Mouse (Mus musculus) cerebellum, adult 8-10 months (tissue): ENCODE results near the gene Usp11.
"Not testable (repeated sequence)": the region's sequence is repeated elsewhere in the genome, so short reads cannot be mapped to it uniquely, and the experiment has no call there.

Source experiments
- DNase-seq: peaks from one replicate; pipeline ENCODE4 v3.0.0; 2022

Usp11 gene

GRCm38 (mm10) chrX:20703741-20704290 lies at the start of gene Usp11:
Usp11 (plus strand) TSS chrX:20703906.
- peak; percentile 29 for DNase-seq

- no peak for DNase-seq
Observed at GRCm38 (mm10) chrX:20657593-20657992, 46.1 kb upstream of the Usp11 start.

DNA sequence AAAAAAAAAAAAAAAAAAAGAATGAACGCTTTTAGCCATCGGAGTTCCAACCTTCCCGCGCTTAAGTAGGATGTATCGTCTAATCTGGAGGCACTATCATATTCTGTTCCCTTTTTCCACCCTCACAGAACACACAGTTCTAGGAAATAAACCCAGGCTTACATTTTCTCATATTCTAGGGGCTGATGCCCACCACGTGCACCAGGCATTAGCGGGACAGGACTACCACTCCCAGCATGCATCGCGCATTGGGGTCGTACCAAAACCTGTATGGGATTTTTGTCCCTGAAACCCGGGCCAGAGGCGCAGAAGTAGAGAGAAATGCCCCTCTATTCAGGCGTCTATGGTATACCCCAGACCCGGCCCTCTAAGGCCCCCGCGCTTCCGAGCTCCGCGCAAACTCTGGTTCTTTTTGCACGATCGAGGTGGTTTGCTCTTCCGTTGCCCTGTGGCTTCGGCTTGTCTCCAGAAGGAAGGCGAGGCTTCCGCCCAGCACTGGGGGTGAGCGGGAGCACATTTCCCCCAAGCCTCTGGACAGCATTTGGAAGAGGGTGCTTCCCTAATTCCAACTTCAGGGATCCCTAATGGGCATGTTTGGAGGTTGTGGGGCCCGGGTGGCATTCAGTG lies 45.6 kb upstream of the Usp11 start, which contains the start of gene Uba1:
Uba1 (plus strand) TSS at position 301 of the 627 bp plus-strand sequence.
- DNase-seq = peak; percentile 67

GRCm38 (mm10) chrX:20658891-20659406 lies 44.8 kb upstream of the Usp11 start:
- DNase-seq = peak; percentile 15

DNA sequence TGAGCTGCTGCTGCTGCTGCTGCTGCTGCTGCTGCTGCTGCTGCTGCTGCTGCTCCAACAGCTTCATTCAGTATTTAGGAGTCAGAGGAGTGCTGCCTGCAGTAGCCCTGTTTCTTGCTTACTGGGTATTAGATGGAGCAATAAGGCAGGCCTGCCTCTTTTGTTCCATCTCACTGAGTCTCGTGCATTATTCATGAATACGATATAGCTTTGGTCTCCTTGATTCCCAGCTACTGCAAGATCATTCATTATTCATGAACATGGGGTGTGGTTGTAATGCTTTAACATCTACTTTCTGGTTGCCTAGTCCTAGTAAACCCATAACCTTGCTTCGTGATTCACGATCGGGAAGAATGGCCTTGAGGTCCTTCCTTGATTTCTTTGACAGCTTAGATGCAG lies 41.4 kb upstream of the Usp11 start:
- no peak for DNase-seq

DNA sequence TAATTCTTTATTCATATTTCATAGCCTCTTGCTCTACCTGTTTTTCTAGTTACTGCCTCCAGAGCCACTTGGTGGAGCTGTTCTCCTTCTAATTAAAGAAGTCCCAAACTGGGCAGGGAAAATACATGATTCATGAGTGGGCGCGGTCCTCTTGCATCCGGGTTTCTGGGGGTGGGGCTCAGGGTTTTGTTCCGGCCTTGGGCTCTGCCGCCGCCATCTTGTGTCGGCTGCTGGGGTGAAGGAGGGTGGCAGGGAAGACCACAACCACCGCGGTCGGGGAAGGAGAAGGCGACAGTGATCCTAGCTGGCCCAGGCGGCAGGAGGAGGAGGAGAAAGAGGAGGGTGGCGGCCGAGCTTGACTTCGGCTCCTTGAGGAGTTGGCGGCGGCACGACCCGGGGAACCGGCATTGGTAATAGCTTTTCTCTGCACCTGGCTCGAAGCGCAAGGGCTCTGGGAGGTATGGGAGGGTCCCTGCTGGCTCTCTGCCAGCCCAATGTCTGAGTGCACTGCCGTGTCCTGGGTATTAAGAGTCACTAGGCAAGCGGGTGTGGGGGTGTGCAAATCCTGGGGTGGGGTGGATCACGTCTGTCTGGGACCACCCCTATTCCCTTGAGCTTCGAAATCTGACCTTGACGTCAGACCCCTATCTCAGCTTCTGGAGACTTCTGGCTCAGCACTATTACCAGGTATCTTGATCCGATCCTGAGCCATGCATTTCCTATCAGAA lies 40.8 kb upstream of the Usp11 start:
- DNase-seq = peak; percentile 76

DNA sequence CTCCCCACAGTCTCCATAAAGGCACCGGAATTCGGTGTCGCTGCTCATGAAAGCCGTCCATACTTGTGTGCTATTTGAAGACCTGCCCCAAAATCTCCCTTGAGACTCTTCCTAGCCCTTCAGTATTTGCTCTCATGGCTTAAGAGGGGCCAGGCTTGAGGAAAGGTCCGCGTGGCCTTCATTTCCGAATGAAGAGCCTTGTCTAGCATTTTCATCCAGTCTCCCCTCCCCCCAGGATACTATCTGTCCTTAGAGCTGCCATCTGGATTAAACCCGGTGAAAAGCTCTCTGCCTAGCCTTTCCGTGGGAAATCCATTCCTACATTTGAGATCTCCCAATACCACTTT lies 40.3 kb upstream of the Usp11 start:
- no peak for DNase-seq

DNA sequence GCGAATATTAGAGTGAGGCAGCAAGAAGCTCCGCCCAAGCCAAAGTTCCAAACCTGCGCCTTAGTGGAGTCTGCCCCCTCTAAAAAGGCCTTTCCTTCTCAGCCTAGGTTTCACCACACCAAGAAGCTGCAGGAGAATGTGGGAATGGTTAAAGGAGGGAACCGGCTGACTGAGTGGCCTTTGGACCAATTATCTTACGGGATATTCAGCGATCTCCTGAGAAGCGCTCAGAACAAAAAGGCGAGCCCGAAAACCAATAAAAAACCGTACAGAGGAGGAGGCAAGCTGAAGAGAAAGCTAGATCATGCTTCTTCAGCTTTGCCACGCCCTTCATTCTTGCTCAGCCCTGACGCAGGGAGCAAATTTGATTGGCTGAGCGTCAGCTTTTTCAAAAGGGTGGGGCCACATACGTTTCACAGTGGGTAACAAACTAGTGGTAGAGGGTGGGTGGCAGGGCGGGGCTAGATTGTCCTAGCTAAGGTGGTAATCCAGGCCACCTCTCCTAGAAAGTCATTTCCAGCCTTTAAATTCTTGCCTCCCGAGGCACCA lies 16.1 kb upstream of the Usp11 start, which contains the start of gene Cdk16:
Cdk16 (plus strand) TSS at position 436 of the 549 bp plus-strand sequence.
- DNase-seq = peak; percentile 79

DNA sequence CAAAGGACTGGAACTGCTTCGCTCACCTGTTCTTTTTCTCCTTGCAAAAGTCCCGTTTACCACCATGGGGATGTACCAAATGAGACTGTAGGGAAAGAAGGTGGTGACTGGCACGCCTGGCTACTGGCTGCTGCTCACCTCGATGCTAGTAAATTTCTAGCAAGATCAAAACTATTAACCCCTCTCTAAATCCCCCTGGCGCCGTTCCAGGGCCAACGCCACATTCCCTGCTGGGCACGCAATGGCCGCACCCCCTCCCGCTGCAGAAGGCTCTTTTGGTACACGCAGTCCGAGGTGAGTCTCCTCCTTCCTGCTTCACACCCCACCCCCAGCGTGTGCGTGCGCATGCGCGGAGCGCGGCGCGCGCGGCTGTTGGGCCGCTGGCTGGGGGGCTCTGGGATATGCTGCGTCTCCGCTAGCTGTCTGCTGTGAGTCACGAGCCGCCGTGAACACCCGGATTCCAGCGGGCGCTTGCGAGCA lies 15.6 kb upstream of the Usp11 start:
- DNase-seq = peak; percentile 80

DNA sequence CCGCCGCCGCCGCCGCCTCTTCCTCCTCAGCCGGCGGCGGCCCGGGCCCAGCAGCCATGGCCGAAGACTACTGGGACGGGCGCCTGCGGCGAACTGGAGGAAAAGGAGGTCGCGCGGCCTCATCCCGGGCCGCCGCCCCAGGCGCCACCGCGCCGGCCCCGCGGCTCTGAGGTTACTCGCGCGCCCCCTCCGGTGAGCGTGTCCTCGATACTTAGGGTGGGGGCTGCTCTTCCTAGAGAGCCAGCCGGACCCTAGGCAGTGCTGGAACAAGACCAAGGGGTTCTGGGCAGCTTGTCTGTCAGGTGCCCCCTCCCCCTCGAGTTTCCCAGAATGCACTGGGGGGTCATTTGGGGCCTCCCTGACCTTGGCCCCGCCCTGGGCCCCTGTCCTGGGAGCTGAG lies 15.1 kb upstream of the Usp11 start:
- DNase-seq = peak; percentile 62

DNA sequence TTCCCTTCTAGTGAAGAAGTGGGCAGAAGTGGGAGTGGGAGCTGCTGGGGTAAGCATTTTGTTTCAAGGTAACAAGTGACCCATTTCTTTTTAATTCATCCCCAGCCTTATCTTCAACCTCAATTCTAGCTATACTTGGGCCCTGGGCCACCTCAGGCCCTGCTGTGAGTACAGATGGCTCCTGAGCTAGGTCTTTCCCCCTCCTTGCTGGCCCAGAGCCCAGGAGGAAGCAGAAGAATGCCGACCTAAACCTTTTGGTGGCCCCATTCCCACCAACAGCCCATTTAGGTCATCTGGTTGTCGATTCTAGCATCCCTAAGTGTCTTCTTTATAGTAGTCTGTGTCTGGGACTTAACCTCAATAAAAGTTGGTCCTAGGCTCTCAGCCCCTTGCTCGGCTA lies 12.1 kb upstream of the Usp11 start:
- DNase-seq = peak; percentile 58

DNA sequence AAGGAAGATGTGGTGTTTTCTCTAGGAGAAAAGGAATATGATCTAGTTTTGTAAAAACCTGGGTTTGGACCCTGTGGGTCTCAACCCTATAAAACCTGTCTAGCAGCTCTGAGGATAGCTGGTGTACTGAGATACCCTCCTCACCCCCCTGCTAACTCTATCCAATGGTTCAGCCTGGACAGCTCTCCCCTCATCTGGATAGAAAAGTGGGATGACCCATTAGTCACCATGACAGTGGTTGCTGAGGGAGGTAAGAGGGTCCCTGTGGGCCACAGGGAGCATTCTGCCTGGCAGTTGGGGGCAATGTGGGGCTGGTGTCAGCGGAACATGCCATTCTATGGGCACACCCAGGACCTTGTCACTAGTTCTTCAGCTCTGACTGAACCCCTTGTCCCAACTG lies 11.1 kb upstream of the Usp11 start:
- DNase-seq = no peak

GRCm38 (mm10) chrX:20695842-20696241 lies 7.9 kb upstream of the Usp11 start:
- no peak for DNase-seq

DNA sequence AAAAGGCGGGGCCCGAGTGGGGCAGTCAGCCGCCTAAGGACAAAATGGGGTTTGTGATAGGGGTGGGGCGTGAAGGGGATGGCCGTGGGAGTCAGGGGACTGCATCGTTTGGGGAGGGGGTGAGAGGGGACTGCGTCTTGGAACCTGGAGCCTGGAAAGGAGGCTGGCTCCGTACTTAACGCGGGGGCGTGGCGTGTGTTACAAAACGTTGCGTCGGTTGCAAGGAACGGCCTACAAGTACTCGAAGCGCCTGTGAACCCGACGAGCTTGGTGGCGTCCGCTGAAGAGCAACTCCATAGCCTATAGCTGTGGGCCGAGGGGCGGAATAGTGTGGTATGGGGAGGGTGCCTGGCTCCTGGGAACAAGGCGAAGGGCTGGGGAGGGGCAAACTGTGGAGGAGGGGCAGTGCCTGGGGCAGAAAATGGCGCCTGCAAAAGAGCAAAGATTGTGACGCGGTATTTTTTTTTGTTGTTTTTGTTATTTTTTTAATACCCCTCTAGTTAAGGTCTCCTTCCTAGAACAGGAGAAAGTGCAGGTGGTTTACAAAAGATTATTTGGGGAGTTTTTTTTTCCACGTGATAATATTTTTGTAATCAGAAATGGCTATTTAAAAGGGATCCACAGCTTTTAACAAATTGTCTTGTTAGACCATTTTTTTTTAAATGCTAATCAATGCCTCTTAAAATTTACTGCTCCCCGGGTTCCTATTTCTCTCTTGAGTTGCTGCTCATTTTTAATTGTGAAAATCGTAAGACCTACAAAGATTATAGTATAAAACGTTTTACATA lies 783 bp downstream of the Usp11 start:
- peak; percentile 71 for DNase-seq

- DNase-seq = no peak
Observed at GRCm38 (mm10) chrX:20705083-20705402, 1.3 kb downstream of the Usp11 start.

DNA sequence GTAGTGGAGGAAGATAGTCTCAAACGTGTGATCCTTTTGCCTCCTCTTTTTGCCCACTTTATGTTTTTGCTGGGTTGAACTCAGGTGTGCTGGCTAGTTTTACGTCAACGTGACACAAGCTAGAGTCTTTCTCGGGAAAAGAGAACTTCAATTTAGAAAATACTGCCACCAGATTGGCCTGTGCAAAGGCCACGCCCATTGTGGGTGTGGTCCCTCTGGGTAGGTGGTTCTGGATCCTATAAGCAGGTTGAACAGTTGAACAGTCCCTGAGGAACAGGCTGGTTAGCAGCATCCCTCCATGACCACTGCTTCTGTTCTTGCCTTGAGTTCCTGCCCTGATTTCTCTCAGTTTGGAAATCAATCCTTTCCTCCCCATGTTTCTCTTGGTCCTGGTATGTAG lies 25.0 kb downstream of the Usp11 start:
- DNase-seq = no peak

- DNase-seq = not testable (repeated sequence)
Observed at GRCm38 (mm10) chrX:20730048-20730447, 26.3 kb downstream of the Usp11 start.

DNA sequence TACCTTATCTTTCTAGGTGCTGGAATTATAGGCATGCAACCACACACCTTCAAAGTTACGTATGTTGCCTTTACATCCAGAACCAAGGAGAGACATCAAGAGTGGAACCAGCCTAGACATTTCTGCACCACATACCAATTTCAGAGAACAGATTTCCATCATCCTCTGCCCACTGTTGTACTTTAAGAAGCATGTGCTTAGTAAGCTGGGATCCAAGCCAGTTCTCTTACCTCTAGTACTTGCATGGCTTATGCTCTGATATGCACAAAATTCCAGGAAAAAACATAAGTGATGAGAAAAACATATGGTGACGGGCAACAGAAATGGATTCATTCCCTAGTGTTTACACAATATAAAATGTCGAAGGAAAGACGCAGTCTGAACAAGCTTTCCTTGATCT lies 32.8 kb downstream of the Usp11 start:
- no peak for DNase-seq

- DNase-seq = no peak
Observed at GRCm38 (mm10) chrX:20748829-20749228, 45.1 kb downstream of the Usp11 start.

DNA sequence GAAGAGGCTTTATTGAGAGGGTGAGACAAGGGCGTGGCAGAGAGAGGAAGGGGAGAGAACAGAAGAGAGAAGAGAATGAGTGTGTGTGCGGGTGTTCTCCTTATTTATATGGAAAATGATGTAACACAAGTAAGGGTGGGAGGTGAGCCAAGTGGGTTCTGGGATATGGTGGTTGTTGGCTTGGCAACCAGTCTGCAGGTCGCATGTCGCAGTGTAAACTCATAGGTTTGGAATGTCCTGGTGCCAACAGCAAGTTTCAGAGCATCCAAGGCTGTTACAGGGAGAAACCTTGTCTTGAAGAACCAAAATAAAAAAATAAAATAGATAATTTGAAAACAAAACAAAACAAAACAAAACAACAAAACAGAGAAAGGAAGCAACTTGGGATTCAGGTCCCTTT lies 57.5 kb downstream of the Usp11 start:
- no peak for DNase-seq
